Mouse (Mus musculus) ZHBTc4 (cell line): ENCODE measurements around the gene Fbrsl1.

Source experiments
- DNase-seq: peaks from one replicate; pipeline ENCODE4 v3.0.0-alpha.2; 2011; ENCODE audit warnings: low read depth, low spot score

The Fbrsl1 gene

GRCm38 (mm10) chr5:110362813-110363178 lies 85.5 kb downstream of the Fbrsl1 start:
- DNase-seq, result no peak

- no peak for DNase-seq
Observed at GRCm38 (mm10) chr5:110361465-110361864, 86.8 kb downstream of the Fbrsl1 start.

GRCm38 (mm10) chr5:110357531-110358179 lies 90.6 kb downstream of the Fbrsl1 start:
- peak; percentile 88 for DNase-seq

GRCm38 (mm10) chr5:110354716-110355115 lies 93.6 kb downstream of the Fbrsl1 start:
- peak; percentile 86 for DNase-seq

- no peak for DNase-seq
Observed at GRCm38 (mm10) chr5:110347006-110347405, 101.3 kb downstream of the Fbrsl1 start.

GRCm38 (mm10) chr5:110345553-110345952 lies 102.8 kb downstream of the Fbrsl1 start:
- DNase-seq, result no peak

- peak; percentile 37 for DNase-seq
Observed at GRCm38 (mm10) chr5:110344524-110344923, 103.8 kb downstream of the Fbrsl1 start, which contains the start of gene Lrcol1. Gene Lrcol1, plus strand, starts transcription at chr5:110344730.

GRCm38 (mm10) chr5:110342648-110343284 lies 105.5 kb downstream of the Fbrsl1 start, which contains the start of gene P2rx2:
Gene P2rx2, minus strand, starts transcription at chr5:110343212.
- peak; percentile 87 for DNase-seq

- no peak for DNase-seq
Observed at GRCm38 (mm10) chr5:110338792-110339191, 109.5 kb downstream of the Fbrsl1 start.

- DNase-seq, result no peak
Observed at GRCm38 (mm10) chr5:110330508-110330907, 117.8 kb downstream of the Fbrsl1 start.

- no peak for DNase-seq
Observed at GRCm38 (mm10) chr5:110313127-110313526, 135.2 kb downstream of the Fbrsl1 start.
